Mouse (Mus musculus): ENCODE results near the gene Klhl21.

Gene Klhl21

GRCm38 (mm10) chr4:152008622-152009075 lies at the start of gene Klhl21:
TSS of gene Klhl21 (plus strand) at chr4:152008803.
- peak; percentile 91 for DNase-seq (ENCODE audit: low read depth, low spot score)

- no peak for DNase-seq (ENCODE audit: low read depth, low spot score)
These were observed 48.6 kb upstream of the Klhl21 start for GRCm38 (mm10) chr4:151959849-151960512.

GRCm38 (mm10) chr4:151960513-151960854 lies 48.1 kb upstream of the Klhl21 start:
- DNase-seq (ENCODE audit: low read depth, low spot score): no peak

GRCm38 (mm10) chr4:151962817-151963216 lies 45.8 kb upstream of the Klhl21 start:
- no peak for DNase-seq (ENCODE audit: low read depth, low spot score)

GRCm38 (mm10) chr4:151968204-151968921 lies 40.2 kb upstream of the Klhl21 start:
- no peak for DNase-seq (ENCODE audit: low read depth, low spot score)

- DNase-seq (ENCODE audit: low read depth, low spot score): peak; percentile 70
These were observed 36.2 kb upstream of the Klhl21 start for GRCm38 (mm10) chr4:151972221-151972967.

GRCm38 (mm10) chr4:151975441-151975840 lies 33.2 kb upstream of the Klhl21 start:
- peak; percentile 60 for DNase-seq (ENCODE audit: low read depth, low spot score)

- DNase-seq (ENCODE audit: low read depth, low spot score): peak; percentile 87
These were observed 30.9 kb upstream of the Klhl21 start for GRCm38 (mm10) chr4:151977748-151978147.

GRCm38 (mm10) chr4:151980699-151981098 lies 27.9 kb upstream of the Klhl21 start:
- DNase-seq (ENCODE audit: low read depth, low spot score): peak; percentile 59

GRCm38 (mm10) chr4:151981363-151981762 lies 27.2 kb upstream of the Klhl21 start:
- peak; percentile 77 for DNase-seq (ENCODE audit: low read depth, low spot score)

- no peak for DNase-seq (ENCODE audit: low read depth, low spot score)
These were observed 25.6 kb upstream of the Klhl21 start for GRCm38 (mm10) chr4:151983043-151983442.

- DNase-seq (ENCODE audit: low read depth, low spot score): no peak
These were observed 25.0 kb upstream of the Klhl21 start for GRCm38 (mm10) chr4:151983560-151983959.

- DNase-seq (ENCODE audit: low read depth, low spot score): no peak
These were observed 22.7 kb upstream of the Klhl21 start for GRCm38 (mm10) chr4:151985886-151986285.

- DNase-seq (ENCODE audit: low read depth, low spot score): no peak
These were observed 22.0 kb upstream of the Klhl21 start for GRCm38 (mm10) chr4:151986650-151987049.

- no peak for DNase-seq (ENCODE audit: low read depth, low spot score)
These were observed 20.6 kb upstream of the Klhl21 start for GRCm38 (mm10) chr4:151988014-151988341.

- peak; percentile 60 for DNase-seq (ENCODE audit: low read depth, low spot score)
These were observed 20.1 kb upstream of the Klhl21 start, which contains the start of gene Thap3 for GRCm38 (mm10) chr4:151988342-151989109. TSS of gene Thap3 (minus strand) at chr4:151988997.

GRCm38 (mm10) chr4:151989110-151989488 lies 19.5 kb upstream of the Klhl21 start:
- DNase-seq (ENCODE audit: low read depth, low spot score): no peak

GRCm38 (mm10) chr4:151992091-151992490 lies 16.5 kb upstream of the Klhl21 start:
- no peak for DNase-seq (ENCODE audit: low read depth, low spot score)

- no peak for DNase-seq (ENCODE audit: low read depth, low spot score)
These were observed 15.6 kb upstream of the Klhl21 start for GRCm38 (mm10) chr4:151993035-151993434.

- no peak for DNase-seq (ENCODE audit: low read depth, low spot score)
These were observed 14.1 kb upstream of the Klhl21 start for GRCm38 (mm10) chr4:151994228-151995171.
